Mouse (Mus musculus): ENCODE results near the gene Dnal1. TPM values are rescaled to one million over a fixed set of nuclear protein-coding genes. Genes with fewer than 3 reads are reported as not detected.
A peak's percentile ranks its signal among the peaks of the same experiment; 100 is the strongest.

Dnal1 gene
- total and polyA plus RNA-seq, 2 experiments from 2014 or later: 9.7 to 10.9 TPM

GRCm38 (mm10) chr12:84187752-84188601, 73.8 kb downstream of the Dnal1 start:
- H3K4me1 ChIP-seq (ENCODE audit: insufficient read depth, low read length): peaks cover 45% of the 10 kb centered on the region
- 50% methylated on average over 15 of the region's 15 CpGs for WGBS
- H3K9ac ChIP-seq (replicated peaks; ENCODE audit: low read length): no peak overlapping the region
- H3K27ac ChIP-seq: peak overlapping the region; percentile 29; the same call in 1 of the 2 replicates
- no peak for TF ChIP-seq CTCF (IDR thresholded peaks at IDR 0.05; ENCODE audit: low read depth)
- H3K36me3 ChIP-seq (ENCODE audit: insufficient read depth, low read length): no peaks in the 10 kb centered on the region
- no peak overlapping the region for H3K4me3 ChIP-seq (ENCODE audit: low read length)
- H3K9me3 ChIP-seq (ENCODE audit: low read length): no peaks in the 10 kb centered on the region
- ATAC-seq: 0 out of 2 replicates have a peak, but pooled peaks have one; percentile 10
- H3K27me3 ChIP-seq (ENCODE audit: insufficient read depth, low read length): no peaks in the 10 kb centered on the region
- DNase-seq (ENCODE audit: low spot score): no peak
- H3K4me2 ChIP-seq (ENCODE audit: low read depth, low read length): no peak overlapping the region

GRCm38 (mm10) chr12:84188881-84189444, 74.8 kb downstream of the Dnal1 start:
- Histone ChIP-seq H3K4me2 (ENCODE audit: low read depth, low read length) (no peak overlapping the region), H3K9ac (replicated peaks; ENCODE audit: low read length) (no peak overlapping the region), H3K9me3 (ENCODE audit: low read length) (no peaks in the 10 kb centered on the region), H3K4me1 (ENCODE audit: insufficient read depth, low read length) (peaks cover 45% of the 10 kb centered on the region), H3K4me3 (ENCODE audit: low read length) (no peak overlapping the region), H3K27me3 (ENCODE audit: insufficient read depth, low read length) (no peaks in the 10 kb centered on the region), H3K36me3 (ENCODE audit: insufficient read depth, low read length) (no peaks in the 10 kb centered on the region), H3K27ac (no peak overlapping the region)
- no peak for ATAC-seq
- no peak for DNase-seq (ENCODE audit: low spot score)
- TF ChIP-seq CTCF (IDR thresholded peaks at IDR 0.05; ENCODE audit: low read depth): no peak
- WGBS: 66% methylated on average over 14 of the region's 14 CpGs

- H3K27ac ChIP-seq: no peak overlapping the region
- DNase-seq (ENCODE audit: low spot score) (no peak), ATAC-seq (no peak)
- no peaks in the 10 kb centered on the region for H3K36me3 ChIP-seq (ENCODE audit: insufficient read depth, low read length)
- H3K9ac ChIP-seq (replicated peaks; ENCODE audit: low read length): no peak overlapping the region
- no peaks in the 10 kb centered on the region for H3K27me3 ChIP-seq (ENCODE audit: insufficient read depth, low read length)
- peaks cover 52% of the 10 kb centered on the region for H3K4me1 ChIP-seq (ENCODE audit: insufficient read depth, low read length)
- TF ChIP-seq CTCF (IDR thresholded peaks at IDR 0.05; ENCODE audit: low read depth): no peak
- 42% methylated on average over 14 of the region's 15 CpGs for WGBS
- H3K4me3 ChIP-seq (ENCODE audit: low read length): no peak overlapping the region
- H3K9me3 ChIP-seq (ENCODE audit: low read length): no peaks in the 10 kb centered on the region
- H3K4me2 ChIP-seq (ENCODE audit: low read depth, low read length): peak overlapping the region; percentile 97
Measured at GRCm38 (mm10) chr12:84190151-84190820, 76.1 kb downstream of the Dnal1 start.

GRCm38 (mm10) chr12:84191190-84191589, 77.0 kb downstream of the Dnal1 start:
- Histone ChIP-seq H3K4me1 (ENCODE audit: insufficient read depth, low read length) (peaks cover 52% of the 10 kb centered on the region), H3K9ac (replicated peaks; ENCODE audit: low read length) (no peak overlapping the region), H3K27ac (no peak overlapping the region), H3K36me3 (ENCODE audit: insufficient read depth, low read length) (no peaks in the 10 kb centered on the region), H3K27me3 (ENCODE audit: insufficient read depth, low read length) (no peaks in the 10 kb centered on the region), H3K9me3 (ENCODE audit: low read length) (no peaks in the 10 kb centered on the region), H3K4me3 (ENCODE audit: low read length) (no peak overlapping the region), H3K4me2 (ENCODE audit: low read depth, low read length) (peak overlapping the region; percentile 97)
- WGBS: 60% methylated on average over 7 of the region's 7 CpGs
- no peak for DNase-seq (ENCODE audit: low spot score)
- no peak for TF ChIP-seq CTCF (IDR thresholded peaks at IDR 0.05; ENCODE audit: low read depth)
- ATAC-seq: no peak

- 21% methylated on average over 5 of the region's 5 CpGs for WGBS
- Histone ChIP-seq H3K9me3 (ENCODE audit: low read length) (no peaks in the 10 kb centered on the region), H3K4me3 (ENCODE audit: low read length) (peak overlapping the region; percentile 77), H3K9ac (replicated peaks; ENCODE audit: low read length) (peak overlapping the region; percentile 92; the same call in 1 of the 2 replicates), H3K4me1 (ENCODE audit: insufficient read depth, low read length) (peaks cover 48% of the 10 kb centered on the region), H3K27me3 (ENCODE audit: insufficient read depth, low read length) (no peaks in the 10 kb centered on the region), H3K36me3 (ENCODE audit: insufficient read depth, low read length) (no peaks in the 10 kb centered on the region), H3K27ac (no peak overlapping the region), H3K4me2 (ENCODE audit: low read depth, low read length) (peak overlapping the region; percentile 97)
- TF ChIP-seq CTCF (IDR thresholded peaks at IDR 0.05; ENCODE audit: low read depth): no peak
- ATAC-seq (no peak), DNase-seq (ENCODE audit: low spot score) (no peak)
Measured at GRCm38 (mm10) chr12:84191770-84192169, 77.6 kb downstream of the Dnal1 start.

- peak overlapping the region; percentile 97 for H3K4me2 ChIP-seq (ENCODE audit: low read depth, low read length)
- whole genome bisulfite sequencing: 3% methylated on average over 13 of the region's 13 CpGs
- ATAC-seq: no peak
- H3K27me3 ChIP-seq (ENCODE audit: insufficient read depth, low read length): no peaks in the 10 kb centered on the region
- H3K9me3 ChIP-seq (ENCODE audit: low read length): no peaks in the 10 kb centered on the region
- H3K9ac ChIP-seq (replicated peaks; ENCODE audit: low read length): peak overlapping the region; percentile 92
- H3K36me3 ChIP-seq (ENCODE audit: insufficient read depth, low read length): no peaks in the 10 kb centered on the region
- no peak for DNase-seq (ENCODE audit: low spot score)
- TF ChIP-seq CTCF (IDR thresholded peaks at IDR 0.05; ENCODE audit: low read depth): no peak
- H3K27ac ChIP-seq: peak overlapping the region; percentile 94; the same call in 1 of the 2 replicates
- H3K4me3 ChIP-seq (ENCODE audit: low read length): peak overlapping the region; percentile 77
- H3K4me1 ChIP-seq (ENCODE audit: insufficient read depth, low read length): peaks cover 43% of the 10 kb centered on the region
Measured at GRCm38 (mm10) chr12:84192280-84192679, 78.1 kb downstream of the Dnal1 start.
